Mouse (Mus musculus) lung, embryonic 14.5 days (tissue): Measurements from ENCODE around the gene Kif14. TPM values are rescaled to one million over a fixed set of nuclear protein-coding genes. Genes with fewer than 3 reads are reported as not detected.

Source experiments
- ATAC-seq: fragments of 200-750 bp; cut with Nextera tagmentation; 2 replicates; pipeline ENCODE4 v1.8.0; 2017; ENCODE audit warnings: mild to moderate bottlenecking, moderate TSS enrichment, moderate library complexity; ENCODE audit not compliant: insufficient read depth
- DNase-seq: peaks from one replicate; pipeline ENCODE4 v3.0.0-alpha.2; 2015
- H3K27ac ChIP-seq: fragments of 300-500 bp; sonication (generic); 2 replicates; pipeline ENCODE4 v1.5.1; 2014; ENCODE audit warnings: low read depth, mild to moderate bottlenecking, moderate library complexity
- H3K27me3 ChIP-seq: fragments of 300-500 bp; sonication (generic); 2 replicates; pipeline ENCODE4 v1.6.1; 2014; ENCODE audit warnings: low read length, control low read depth; ENCODE audit not compliant: insufficient read depth
- H3K36me3 ChIP-seq: fragments of 300-500 bp; sonication (generic); 2 replicates; pipeline ENCODE4 v1.6.1; 2014; ENCODE audit warnings: control low read depth; ENCODE audit not compliant: insufficient read depth
- H3K4me1 ChIP-seq: fragments of 300-500 bp; sonication (generic); 2 replicates; pipeline ENCODE4 v1.6.1; 2014; ENCODE audit warnings: antibody characterized with exemption, control low read depth; ENCODE audit not compliant: insufficient read depth
- H3K4me2 ChIP-seq: fragments of 300-500 bp; sonication (generic); 2 replicates; pipeline ENCODE4 v1.6.1; 2014; ENCODE audit warnings: mild to moderate bottlenecking
- H3K4me3 ChIP-seq: fragments of 300-500 bp; sonication (generic); 2 replicates; pipeline ENCODE4 v1.5.1; 2014; ENCODE audit warnings: low read depth, low read length
- H3K9ac ChIP-seq: fragments of 300-500 bp; sonication (generic); 2 replicates; pipeline ENCODE4 v1.6.1; 2014
- H3K9me3 ChIP-seq: fragments of 300-500 bp; sonication (generic); 2 replicates; pipeline ENCODE4 v1.6.1; 2016; ENCODE audit warnings: low read depth, low read length, control low read depth
- CTCF ChIP-seq: IDR thresholded peaks from 2 replicates; pipeline ENCODE4 v1.5.1; 2016; ENCODE audit warnings: antibody characterized with exemption, low read depth
- WGBS: fragments of 180-500 bp; shearing (Covaris S2); extraction: QIAGEN DNeasy Blood & Tissue Kit; methylation state at CpG from one replicate; pipeline ENCODE4 v1.1.7; 2014; 5-methylcytosine and 5-hydroxymethylcytosine counted together
- polyA plus RNA-seq: library from polyadenylated mRNA; unstranded; fragments of >200 nt; fragmentation: Nextera tagmentation; extraction: Ambion mirVana; gene quantifications from 2 replicates; pipeline ENCODE4 v1.2.1, GENCODE M21; 2014

The Kif14 gene
- polyA plus RNA-seq, 1 experiment from 2014 or later = 11.3 TPM

DNA sequence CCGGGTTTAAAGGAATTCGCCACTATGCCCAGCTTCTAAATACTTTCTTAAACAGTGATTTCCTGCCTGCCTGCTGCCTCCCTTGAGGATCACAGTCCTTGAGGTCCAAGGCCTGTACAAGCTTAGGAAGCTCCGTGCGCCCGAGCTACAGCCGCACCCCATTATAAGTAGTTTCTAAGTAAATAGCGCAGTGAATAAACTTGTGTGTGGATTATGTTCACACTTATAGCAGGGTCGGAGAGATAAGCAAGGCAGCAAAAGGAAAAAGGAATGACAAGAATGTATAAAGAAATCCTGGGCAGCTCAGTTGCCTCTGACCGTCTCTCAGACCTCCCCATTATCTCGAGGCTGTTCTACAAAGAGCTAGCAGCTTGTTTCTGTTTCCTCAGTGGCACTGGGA, 95.7 kb downstream of the Kif14 start:
- H3K4me1 ChIP-seq = peaks cover 23% of the 10 kb centered on the region
- TF ChIP-seq CTCF = no peak
- ATAC-seq = peak; percentile 86
- no peak overlapping the region for H3K9ac ChIP-seq
- H3K4me3 ChIP-seq = no peak overlapping the region
- DNase-seq = peak; percentile 75
- H3K9me3 ChIP-seq = no peaks in the 10 kb centered on the region
- peak overlapping the region; percentile 37 for H3K4me2 ChIP-seq
- peak overlapping the region; percentile 73 for H3K27ac ChIP-seq
- WGBS = 12% methylated on average over 10 of the region's 10 CpGs
- H3K36me3 ChIP-seq = no peaks in the 10 kb centered on the region
- H3K27me3 ChIP-seq = no peaks in the 10 kb centered on the region

DNA sequence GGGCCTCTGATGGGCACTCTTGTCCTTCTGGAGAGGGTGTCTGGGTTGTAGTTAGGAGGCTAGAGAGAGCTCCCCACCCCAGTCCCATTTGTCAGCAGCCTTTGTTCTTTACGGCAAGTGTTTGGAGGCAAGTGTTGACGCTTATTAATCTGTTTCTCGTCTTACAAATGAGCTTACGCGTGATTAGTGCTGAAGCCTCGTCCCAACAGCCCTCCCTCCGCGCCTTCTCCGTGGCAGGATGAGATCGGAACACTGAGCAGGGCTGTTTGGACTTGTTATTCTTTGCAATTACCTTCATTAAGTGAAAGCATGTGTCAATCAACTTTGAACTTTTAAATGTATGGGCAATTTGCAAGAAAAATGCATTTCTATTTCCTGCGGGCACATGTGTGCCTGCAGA, 97.0 kb downstream of the Kif14 start:
- WGBS = 34% methylated on average over 11 of the region's 11 CpGs
- no peak overlapping the region for H3K9ac ChIP-seq
- ATAC-seq (no peak), DNase-seq (no peak)
- no peak overlapping the region for H3K4me3 ChIP-seq
- no peaks in the 10 kb centered on the region for H3K9me3 ChIP-seq
- TF ChIP-seq CTCF = no peak
- H3K4me2 ChIP-seq = no peak overlapping the region
- H3K36me3 ChIP-seq = no peaks in the 10 kb centered on the region
- no peak overlapping the region for H3K27ac ChIP-seq
- H3K4me1 ChIP-seq = peaks cover 23% of the 10 kb centered on the region
- no peaks in the 10 kb centered on the region for H3K27me3 ChIP-seq

DNA sequence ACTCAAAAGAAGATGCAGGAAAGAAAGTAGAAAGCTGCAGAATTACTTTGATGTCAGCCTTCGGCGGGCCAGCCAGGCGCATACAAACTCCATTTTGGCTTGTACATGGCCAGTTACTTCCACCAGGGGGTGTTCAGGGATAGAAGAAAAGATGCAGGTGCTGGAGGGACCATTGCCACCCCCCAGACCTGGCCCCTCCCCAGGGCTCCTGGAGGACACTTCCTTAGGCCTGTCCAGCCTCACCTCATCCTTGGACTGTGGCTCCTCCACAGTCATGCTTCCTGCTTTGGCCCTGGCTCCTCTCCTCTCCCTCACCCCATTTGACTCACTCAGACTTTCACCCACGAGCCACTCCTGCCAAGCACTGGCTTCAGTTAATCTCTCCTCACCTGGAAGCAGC, 98.8 kb downstream of the Kif14 start:
- Histone ChIP-seq H3K4me2 (no peak overlapping the region), H3K4me1 (peaks cover 12% of the 10 kb centered on the region), H3K27ac (no peak overlapping the region), H3K4me3 (no peak overlapping the region), H3K9ac (no peak overlapping the region), H3K36me3 (no peaks in the 10 kb centered on the region), H3K9me3 (no peaks in the 10 kb centered on the region), H3K27me3 (no peaks in the 10 kb centered on the region)
- DNase-seq = no peak
- WGBS = 78% methylated on average over 4 of the region's 4 CpGs
- ATAC-seq = no peak
- TF ChIP-seq CTCF = peak; percentile 38

DNA sequence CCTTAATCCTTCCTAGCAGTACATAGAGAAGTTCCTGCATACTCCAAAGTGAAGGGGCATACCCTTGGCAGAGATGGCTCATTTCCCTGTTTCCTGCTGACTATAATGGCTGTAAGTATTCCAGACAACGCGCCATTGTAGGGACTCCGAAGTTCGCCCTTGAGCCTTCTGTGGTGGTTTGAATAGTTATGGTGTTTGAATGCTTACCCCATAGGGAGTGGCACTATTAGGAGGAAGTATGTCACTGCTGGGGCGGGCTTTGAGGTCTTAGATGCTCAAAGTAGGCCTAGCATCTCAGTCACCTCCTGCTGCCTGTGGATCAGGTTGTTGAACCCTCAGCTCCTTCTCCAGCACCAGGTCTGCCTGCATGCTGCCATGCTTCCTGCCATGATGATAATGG, 100.2 kb downstream of the Kif14 start:
- no peak for TF ChIP-seq CTCF
- no peak overlapping the region for H3K4me2 ChIP-seq
- H3K36me3 ChIP-seq = no peaks in the 10 kb centered on the region
- peaks cover 12% of the 10 kb centered on the region for H3K4me1 ChIP-seq
- H3K27ac ChIP-seq = no peak overlapping the region
- no peak overlapping the region for H3K9ac ChIP-seq
- no peak for ATAC-seq
- no peak for DNase-seq
- no peaks in the 10 kb centered on the region for H3K27me3 ChIP-seq
- H3K9me3 ChIP-seq = no peaks in the 10 kb centered on the region
- WGBS = 91% methylated on average over 5 of the region's 5 CpGs
- no peak overlapping the region for H3K4me3 ChIP-seq

DNA sequence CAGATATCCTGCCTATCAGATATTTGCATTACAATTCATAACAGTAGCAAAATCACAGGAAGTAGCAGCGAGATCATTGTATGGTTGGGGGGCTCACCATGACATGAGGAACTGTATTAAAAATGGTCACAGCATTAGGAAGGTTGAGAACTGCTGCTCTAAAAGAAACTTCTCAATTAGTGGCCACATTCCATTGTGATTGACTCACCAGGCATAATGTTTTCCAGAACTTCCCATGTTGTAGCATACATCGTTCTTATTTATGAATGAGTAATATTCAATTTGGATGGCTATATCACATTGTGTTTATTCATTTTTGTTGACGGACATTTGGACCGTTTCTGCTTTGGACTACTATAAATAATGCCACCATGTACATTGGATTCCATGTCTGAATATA, 101.5 kb downstream of the Kif14 start:
- WGBS = 80% methylated on average over 4 of the region's 4 CpGs
- Histone ChIP-seq H3K4me2 (no peak overlapping the region), H3K4me1 (peaks cover 2% of the 10 kb centered on the region; the same call in 1 of the 2 replicates), H3K27ac (no peak overlapping the region), H3K36me3 (no peaks in the 10 kb centered on the region), H3K27me3 (no peaks in the 10 kb centered on the region), H3K9me3 (no peaks in the 10 kb centered on the region), H3K4me3 (no peak overlapping the region), H3K9ac (no peak overlapping the region)
- DNase-seq (no peak), ATAC-seq (no peak)
- no peak for TF ChIP-seq CTCF

DNA sequence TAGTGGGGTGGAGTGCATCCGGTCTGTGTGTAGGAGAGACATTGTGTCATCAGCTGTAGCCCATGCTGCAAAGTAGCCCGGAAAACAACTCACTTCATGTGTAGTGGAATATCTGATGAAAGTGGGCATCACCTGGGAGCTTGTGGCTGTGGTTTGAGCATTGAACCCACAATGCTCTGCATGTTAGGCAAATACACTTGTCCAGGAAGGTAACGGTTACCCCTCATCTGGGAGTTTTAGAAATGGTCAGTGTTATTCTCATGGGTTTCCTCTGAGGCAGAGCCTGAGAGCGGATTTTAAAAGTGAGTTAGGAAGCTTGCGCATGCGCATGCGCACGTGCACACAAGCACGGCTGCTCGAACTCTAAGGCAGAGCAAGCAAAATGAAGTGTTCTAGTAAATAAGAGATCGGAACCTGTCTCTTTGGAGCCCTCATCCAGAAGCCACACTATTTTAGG, 102.6 kb downstream of the Kif14 start:
- H3K4me1 ChIP-seq = no peaks in the 10 kb centered on the region
- no peak for TF ChIP-seq CTCF
- ATAC-seq (no peak), DNase-seq (no peak)
- H3K27me3 ChIP-seq = no peaks in the 10 kb centered on the region
- H3K27ac ChIP-seq = no peak overlapping the region
- no peaks in the 10 kb centered on the region for H3K36me3 ChIP-seq
- no peak overlapping the region for H3K9ac ChIP-seq
- H3K4me2 ChIP-seq = no peak overlapping the region
- no peak overlapping the region for H3K4me3 ChIP-seq
- H3K9me3 ChIP-seq = no peaks in the 10 kb centered on the region
- 85% methylated on average over 11 of the region's 11 CpGs for WGBS

DNA sequence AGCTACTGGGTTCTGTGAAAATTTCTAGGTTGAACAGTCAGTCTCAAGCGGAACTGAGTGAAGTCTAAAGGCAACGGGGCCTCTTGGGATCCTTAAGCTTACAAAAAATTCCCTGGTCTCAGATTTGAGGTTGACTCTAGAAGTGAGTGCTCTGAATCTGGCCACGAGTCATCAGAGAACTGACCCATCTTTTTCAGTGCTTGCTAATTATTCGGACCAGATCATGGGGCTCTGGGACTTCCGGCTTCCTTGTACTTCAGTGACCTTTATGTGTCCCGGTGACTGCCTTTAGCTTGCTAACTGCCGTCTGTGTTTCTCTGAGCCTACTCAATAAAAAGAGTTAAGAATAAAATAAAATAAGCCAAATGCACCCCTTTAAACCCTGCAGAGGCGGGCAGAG, 103.1 kb downstream of the Kif14 start:
- no peaks in the 10 kb centered on the region for H3K27me3 ChIP-seq
- no peak for DNase-seq
- no peaks in the 10 kb centered on the region for H3K4me1 ChIP-seq
- H3K4me3 ChIP-seq = no peak overlapping the region
- WGBS = 75% methylated on average over 8 of the region's 8 CpGs
- TF ChIP-seq CTCF = no peak
- no peak overlapping the region for H3K9ac ChIP-seq
- no peak for ATAC-seq
- H3K9me3 ChIP-seq = no peaks in the 10 kb centered on the region
- H3K36me3 ChIP-seq = no peaks in the 10 kb centered on the region
- H3K27ac ChIP-seq = no peak overlapping the region
- no peak overlapping the region for H3K4me2 ChIP-seq
